Mouse (Mus musculus) cortical plate, adult 2 months (tissue): ENCODE measurements around the gene Xpo5. TPM values are rescaled to one million over a fixed set of nuclear protein-coding genes. Genes with fewer than 3 reads are reported as not detected.

Experiments used
- H3K27ac ChIP-seq: fragments of 200-500 bp; 2 replicates; pipeline ENCODE4 v1.5.1; 2012; ENCODE audit warnings: low read length, control low read depth, inconsistent platforms; ENCODE audit not compliant: insufficient read depth
- H3K4me1 ChIP-seq: fragments of 200-500 bp; 2 replicates; pipeline ENCODE4 v1.6.1; 2011; ENCODE audit warnings: low read length; ENCODE audit not compliant: control insufficient read depth, insufficient read depth
- H3K4me3 ChIP-seq: fragments of 200-500 bp; 2 replicates; pipeline ENCODE4 v1.5.1; 2011; ENCODE audit warnings: mild to moderate bottlenecking, low read length, control low read depth; ENCODE audit not compliant: insufficient read depth
- CTCF ChIP-seq: fragments of 200-500 bp; IDR thresholded peaks from 2 replicates; pipeline ENCODE4 v1.5.1; 2011; ENCODE audit warnings: mild to moderate bottlenecking, control low read depth, low read length; ENCODE audit not compliant: insufficient read depth; ENCODE audit errors: extremely low read depth
- POLR2A ChIP-seq: fragments of 200-500 bp; IDR thresholded peaks from 2 replicates; pipeline ENCODE4 v1.6.1; 2011; ENCODE audit warnings: mild to moderate bottlenecking, low read length, control low read depth; ENCODE audit not compliant: insufficient read depth; ENCODE audit errors: extremely low read depth
- polyA plus RNA-seq: library from polyadenylated mRNA; depleted of rRNA; stranded (reverse); fragments of >200 nt; gene quantifications from 2 replicates; pipeline ENCODE4 v1.2.3, GENCODE M21; 2012

Xpo5 gene
- polyA plus RNA-seq, 1 experiment: 40.2 TPM

- TF ChIP-seq CTCF: no peak
- TF ChIP-seq POLR2A: no peak
- H3K4me3 ChIP-seq: no peak overlapping the region
- H3K4me1 ChIP-seq: no peaks in the 10 kb centered on the region
- H3K27ac ChIP-seq: no peak overlapping the region
Measured at GRCm38 (mm10) chr17:46237480-46237879, 34.9 kb downstream of the Xpo5 start.

- H3K27ac ChIP-seq: no peak overlapping the region
- no peaks in the 10 kb centered on the region for H3K4me1 ChIP-seq
- no peak for TF ChIP-seq CTCF
- no peak for TF ChIP-seq POLR2A
- no peak overlapping the region for H3K4me3 ChIP-seq
Measured at GRCm38 (mm10) chr17:46239516-46240114, 37.0 kb downstream of the Xpo5 start.

GRCm38 (mm10) chr17:46241471-46241870 is 38.9 kb downstream of the Xpo5 start:
- TF ChIP-seq CTCF: no peak
- no peak for TF ChIP-seq POLR2A
- no peak overlapping the region for H3K4me3 ChIP-seq
- H3K27ac ChIP-seq: no peak overlapping the region
- H3K4me1 ChIP-seq: no peaks in the 10 kb centered on the region

- TF ChIP-seq CTCF (no peak), POLR2A (no peak)
- Histone ChIP-seq H3K27ac (no peak overlapping the region), H3K4me3 (no peak overlapping the region), H3K4me1 (peaks cover 6% of the 10 kb centered on the region; the same call in 1 of the 2 replicates)
Measured at GRCm38 (mm10) chr17:46242274-46242673, 39.7 kb downstream of the Xpo5 start.

GRCm38 (mm10) chr17:46242993-46243392 is 40.4 kb downstream of the Xpo5 start:
- Histone ChIP-seq H3K4me1 (peaks cover 6% of the 10 kb centered on the region; the same call in 1 of the 2 replicates), H3K4me3 (no peak overlapping the region), H3K27ac (no peak overlapping the region)
- TF ChIP-seq POLR2A: 0 out of 2 replicates have a peak, but pooled peaks have one; percentile 9
- TF ChIP-seq CTCF: no peak

GRCm38 (mm10) chr17:46243624-46244023 is 41.0 kb downstream of the Xpo5 start:
- Histone ChIP-seq H3K4me1 (peaks cover 6% of the 10 kb centered on the region; the same call in 1 of the 2 replicates), H3K4me3 (no peak overlapping the region), H3K27ac (no peak overlapping the region)
- TF ChIP-seq POLR2A (no peak), CTCF (no peak)

GRCm38 (mm10) chr17:46244579-46244978 is 42.0 kb downstream of the Xpo5 start:
- Histone ChIP-seq H3K27ac (no peak overlapping the region), H3K4me3 (no peak overlapping the region), H3K4me1 (peaks cover 7% of the 10 kb centered on the region; the same call in 1 of the 2 replicates)
- peak; percentile 25; the same call in 1 of the 2 replicates for TF ChIP-seq POLR2A
- no peak for TF ChIP-seq CTCF

GRCm38 (mm10) chr17:46247512-46248188 is 45.1 kb downstream of the Xpo5 start, which contains the start of the genes Polr1c and Yipf3:
TSS of gene Polr1c (minus strand) at chr17:46248054.
TSS of gene Yipf3 (plus strand) at chr17:46248080.
- Histone ChIP-seq H3K27ac (peak within 1 kb of the TSS; percentile 30), H3K4me1 (peaks cover 7% of the 10 kb centered on the region; the same call in 1 of the 2 replicates), H3K4me3 (peak within 1 kb of the TSS; percentile 78)
- TF ChIP-seq CTCF (no peak), POLR2A (peak; percentile 88)

- H3K27ac ChIP-seq: peak overlapping the region; percentile 30
- no peak for TF ChIP-seq CTCF
- TF ChIP-seq POLR2A: no peak
Measured at GRCm38 (mm10) chr17:46248189-46248522, 45.6 kb downstream of the Xpo5 start.

GRCm38 (mm10) chr17:46251174-46251573 is 48.6 kb downstream of the Xpo5 start:
- TF ChIP-seq CTCF (no peak), POLR2A (no peak)
- peaks cover 10% of the 10 kb centered on the region for H3K4me1 ChIP-seq
- no peak overlapping the region for H3K27ac ChIP-seq
- no peak overlapping the region for H3K4me3 ChIP-seq

More at GRCm38 (mm10) chr17:46248189-46248522, 45.6 kb downstream of the Xpo5 start:
- Histone ChIP-seq H3K4me3 (peak overlapping the region; percentile 78), H3K4me1 (peaks cover 7% of the 10 kb centered on the region; the same call in 1 of the 2 replicates)
